Mouse (Mus musculus) lung, adult 2 months (tissue): ENCODE results near the gene Disp1.

ENCODE experiments used
- CTCF ChIP-seq: fragments of 200-500 bp; IDR thresholded peaks from 2 replicates; pipeline ENCODE4 v1.5.1; 2011; ENCODE audit warnings: mild to moderate bottlenecking, low read length, control low read depth; ENCODE audit not compliant: insufficient read depth
- POLR2A ChIP-seq: fragments of 200-500 bp; IDR thresholded peaks from 2 replicates; pipeline ENCODE4 v1.6.1; 2011; ENCODE audit warnings: low read depth, mild to moderate bottlenecking, control low read depth, low read length, borderline replicate concordance; ENCODE audit errors: extremely low read depth

- TF ChIP-seq POLR2A (no peak), CTCF (no peak)
These were observed 57.1 kb downstream of the Disp1 start for GRCm38 (mm10) chr1:183164190-183164580.
